Mouse (Mus musculus): Measurements from ENCODE around the gene Alppl2. TPM values are rescaled to one million over a fixed set of nuclear protein-coding genes. Genes with fewer than 3 reads are reported as not detected.

Alppl2 gene
- polyA plus RNA-seq, 1 experiment from 2014 or later: not detected

- Histone ChIP-seq H3K4me2 (ENCODE audit: low read depth, low read length) (no peak overlapping the region), H3K4me1 (ENCODE audit: control insufficient read depth, insufficient read depth, low read length) (no peaks in the 10 kb centered on the region), H3K36me3 (replicated peaks; ENCODE audit: control insufficient read depth, insufficient read depth, low read depth, low read length) (no peaks in the 10 kb centered on the region), H3K27me3 (ENCODE audit: control insufficient read depth, insufficient read depth, low read length) (no peaks in the 10 kb centered on the region), H3K9me3 (replicated peaks; ENCODE audit: control insufficient read depth, low read length) (no peaks in the 10 kb centered on the region), H3K9ac (replicated peaks; ENCODE audit: low read length) (no peak overlapping the region), H3K27ac (replicated peaks; ENCODE audit: low read depth, low read length) (no peak overlapping the region), H3K4me3 (ENCODE audit: low read depth, low read length) (no peak overlapping the region)
- ATAC-seq (replicated peaks; ENCODE audit: insufficient number of reproducible peaks, low FRiP score, low TSS enrichment, low read depth) (no peak), DNase-seq (ENCODE audit: low spot score) (no peak)
- WGBS: 82% methylated on average over 8 of the region's 8 CpGs
These were observed 16.0 kb downstream of the Alppl2 start for GRCm38 (mm10) chr1:87073776-87074175.

DNA sequence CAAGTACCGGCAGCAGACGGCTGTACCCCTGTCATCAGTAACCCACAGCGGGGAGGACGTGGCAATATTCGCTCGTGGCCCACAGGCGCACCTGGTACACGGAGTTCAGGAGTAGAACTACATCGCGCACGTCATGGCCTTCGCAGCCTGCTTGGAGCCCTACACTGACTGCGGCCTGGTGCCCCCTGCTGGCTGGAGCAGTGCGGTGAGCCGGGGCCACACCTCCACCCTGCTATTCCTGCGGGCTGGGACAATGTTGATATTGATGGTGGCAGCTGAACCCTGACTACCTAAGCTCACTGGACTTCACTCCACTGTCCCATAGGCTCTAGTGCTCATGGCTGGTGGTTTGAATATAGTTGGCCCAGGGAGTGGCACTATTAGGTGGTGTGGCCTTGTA, 19.0 kb downstream of the Alppl2 start:
- 41% methylated on average over 16 of the region's 16 CpGs for WGBS
- H3K27ac ChIP-seq (replicated peaks; ENCODE audit: low read depth, low read length): no peak overlapping the region
- no peaks in the 10 kb centered on the region for H3K27me3 ChIP-seq (ENCODE audit: control insufficient read depth, insufficient read depth, low read length)
- no peak overlapping the region for H3K9ac ChIP-seq (replicated peaks; ENCODE audit: low read length)
- no peak overlapping the region for H3K4me2 ChIP-seq (ENCODE audit: low read depth, low read length)
- H3K4me3 ChIP-seq (ENCODE audit: low read depth, low read length): no peak overlapping the region
- H3K9me3 ChIP-seq (replicated peaks; ENCODE audit: control insufficient read depth, low read length): no peaks in the 10 kb centered on the region
- peak; percentile 17 for DNase-seq (ENCODE audit: low spot score)
- no peaks in the 10 kb centered on the region for H3K36me3 ChIP-seq (replicated peaks; ENCODE audit: control insufficient read depth, insufficient read depth, low read depth, low read length)
- no peaks in the 10 kb centered on the region for H3K4me1 ChIP-seq (ENCODE audit: control insufficient read depth, insufficient read depth, low read length)
- ATAC-seq (replicated peaks; ENCODE audit: insufficient number of reproducible peaks, low FRiP score, low TSS enrichment, low read depth): 0 out of 2 replicates have a peak, but pooled peaks have one; percentile 50

DNA sequence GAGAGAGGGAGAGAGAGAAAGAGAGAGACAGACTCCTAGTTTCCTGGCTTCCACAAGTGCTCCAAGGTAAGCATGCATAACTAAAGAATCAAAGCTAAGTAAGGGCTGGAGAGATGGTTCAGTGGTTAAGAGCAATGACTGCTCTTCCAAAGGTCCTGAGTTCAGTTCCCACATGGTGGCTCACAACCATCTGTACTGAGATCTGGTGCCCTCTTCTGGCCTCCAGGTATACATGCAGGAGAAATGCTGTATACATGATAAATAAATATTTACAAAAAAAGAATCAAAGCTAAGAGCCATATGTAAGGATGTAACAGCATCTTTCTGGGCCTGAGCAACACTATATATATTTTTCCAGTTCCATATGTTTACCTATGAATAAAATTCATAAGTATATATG, 28.8 kb downstream of the Alppl2 start:
- no peak for DNase-seq (ENCODE audit: low spot score)
- Histone ChIP-seq H3K36me3 (replicated peaks; ENCODE audit: control insufficient read depth, insufficient read depth, low read depth, low read length) (no peaks in the 10 kb centered on the region), H3K4me1 (ENCODE audit: control insufficient read depth, insufficient read depth, low read length) (no peaks in the 10 kb centered on the region), H3K4me3 (ENCODE audit: low read depth, low read length) (no peak overlapping the region), H3K9ac (replicated peaks; ENCODE audit: low read length) (no peak overlapping the region), H3K27ac (replicated peaks; ENCODE audit: low read depth, low read length) (no peak overlapping the region), H3K27me3 (ENCODE audit: control insufficient read depth, insufficient read depth, low read length) (no peaks in the 10 kb centered on the region), H3K9me3 (replicated peaks; ENCODE audit: control insufficient read depth, low read length) (no peaks in the 10 kb centered on the region), H3K4me2 (ENCODE audit: low read depth, low read length) (no peak overlapping the region)
- ATAC-seq (replicated peaks; ENCODE audit: insufficient number of reproducible peaks, low FRiP score, low TSS enrichment, low read depth): no peak

- Histone ChIP-seq H3K4me2 (ENCODE audit: low read depth, low read length) (no peak overlapping the region), H3K27me3 (ENCODE audit: control insufficient read depth, insufficient read depth, low read length) (no peaks in the 10 kb centered on the region), H3K36me3 (replicated peaks; ENCODE audit: control insufficient read depth, insufficient read depth, low read depth, low read length) (no peaks in the 10 kb centered on the region), H3K9ac (replicated peaks; ENCODE audit: low read length) (no peak overlapping the region), H3K4me1 (ENCODE audit: control insufficient read depth, insufficient read depth, low read length) (no peaks in the 10 kb centered on the region), H3K9me3 (replicated peaks; ENCODE audit: control insufficient read depth, low read length) (no peaks in the 10 kb centered on the region), H3K27ac (replicated peaks; ENCODE audit: low read depth, low read length) (no peak overlapping the region), H3K4me3 (ENCODE audit: low read depth, low read length) (no peak overlapping the region)
- no peak for ATAC-seq (replicated peaks; ENCODE audit: insufficient number of reproducible peaks, low FRiP score, low TSS enrichment, low read depth)
- 78% methylated on average over 8 of the region's 8 CpGs for WGBS
- DNase-seq (ENCODE audit: low spot score): no peak
These were observed 30.6 kb downstream of the Alppl2 start for GRCm38 (mm10) chr1:87059042-87059665.

DNA sequence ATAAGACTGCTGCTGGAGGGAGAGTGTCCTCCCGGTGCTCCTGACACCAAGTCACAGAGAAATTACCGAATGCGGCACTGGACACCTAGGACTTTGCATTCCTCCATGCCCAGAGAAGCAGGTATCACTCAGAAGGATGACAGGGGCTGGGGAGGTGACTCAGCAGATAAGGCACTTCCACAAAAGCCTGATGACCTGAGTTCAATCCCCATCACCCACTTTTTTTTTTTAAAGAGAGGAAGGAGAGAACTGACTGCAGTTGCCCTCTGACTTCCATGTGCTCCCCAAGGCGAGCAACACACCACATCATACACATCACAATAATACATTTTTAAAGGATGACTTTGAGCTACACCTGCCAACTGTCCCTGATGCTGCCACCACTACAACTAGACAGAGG, 32.7 kb downstream of the Alppl2 start:
- DNase-seq (ENCODE audit: low spot score) (no peak), ATAC-seq (replicated peaks; ENCODE audit: insufficient number of reproducible peaks, low FRiP score, low TSS enrichment, low read depth) (no peak)
- no peak overlapping the region for H3K9ac ChIP-seq (replicated peaks; ENCODE audit: low read length)
- no peaks in the 10 kb centered on the region for H3K27me3 ChIP-seq (ENCODE audit: control insufficient read depth, insufficient read depth, low read length)
- H3K4me2 ChIP-seq (ENCODE audit: low read depth, low read length): no peak overlapping the region
- H3K4me3 ChIP-seq (ENCODE audit: low read depth, low read length): no peak overlapping the region
- H3K4me1 ChIP-seq (ENCODE audit: control insufficient read depth, insufficient read depth, low read length): no peaks in the 10 kb centered on the region
- H3K27ac ChIP-seq (replicated peaks; ENCODE audit: low read depth, low read length): no peak overlapping the region
- H3K36me3 ChIP-seq (replicated peaks; ENCODE audit: control insufficient read depth, insufficient read depth, low read depth, low read length): no peaks in the 10 kb centered on the region
- H3K9me3 ChIP-seq (replicated peaks; ENCODE audit: control insufficient read depth, low read length): no peaks in the 10 kb centered on the region
- WGBS: 85% methylated on average over 4 of the region's 4 CpGs

DNA sequence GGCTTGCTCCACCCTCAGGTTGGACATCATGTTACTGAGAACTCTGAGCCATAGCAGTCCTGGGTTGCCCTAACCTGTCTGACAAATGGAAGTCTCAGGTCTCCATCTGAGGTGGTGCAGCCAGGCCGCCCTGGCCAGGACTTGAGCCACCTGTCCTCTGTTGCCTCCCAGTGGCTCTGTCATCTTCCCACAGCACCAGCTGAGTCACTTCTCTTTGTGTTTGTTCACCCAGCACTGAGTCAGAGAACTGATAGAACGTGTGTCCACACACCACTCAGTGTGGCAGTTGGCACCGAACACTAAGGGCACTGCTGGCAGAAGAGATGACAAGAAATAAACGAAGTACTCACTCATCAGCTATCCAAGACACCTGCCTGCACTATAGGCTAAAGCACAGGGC, 38.4 kb downstream of the Alppl2 start:
- no peak for DNase-seq (ENCODE audit: low spot score)
- no peak overlapping the region for H3K4me2 ChIP-seq (ENCODE audit: low read depth, low read length)
- H3K4me1 ChIP-seq (ENCODE audit: control insufficient read depth, insufficient read depth, low read length): no peaks in the 10 kb centered on the region
- H3K36me3 ChIP-seq (replicated peaks; ENCODE audit: control insufficient read depth, insufficient read depth, low read depth, low read length): no peaks in the 10 kb centered on the region; the same call in 1 of the 2 replicates
- no peaks in the 10 kb centered on the region for H3K9me3 ChIP-seq (replicated peaks; ENCODE audit: control insufficient read depth, low read length)
- no peak for ATAC-seq (replicated peaks; ENCODE audit: insufficient number of reproducible peaks, low FRiP score, low TSS enrichment, low read depth)
- no peaks in the 10 kb centered on the region for H3K27me3 ChIP-seq (ENCODE audit: control insufficient read depth, insufficient read depth, low read length)
- no peak overlapping the region for H3K9ac ChIP-seq (replicated peaks; ENCODE audit: low read length)
- H3K4me3 ChIP-seq (ENCODE audit: low read depth, low read length): no peak overlapping the region
- no peak overlapping the region for H3K27ac ChIP-seq (replicated peaks; ENCODE audit: low read depth, low read length)
- 83% methylated on average over 4 of the region's 4 CpGs for whole genome bisulfite sequencing

DNA sequence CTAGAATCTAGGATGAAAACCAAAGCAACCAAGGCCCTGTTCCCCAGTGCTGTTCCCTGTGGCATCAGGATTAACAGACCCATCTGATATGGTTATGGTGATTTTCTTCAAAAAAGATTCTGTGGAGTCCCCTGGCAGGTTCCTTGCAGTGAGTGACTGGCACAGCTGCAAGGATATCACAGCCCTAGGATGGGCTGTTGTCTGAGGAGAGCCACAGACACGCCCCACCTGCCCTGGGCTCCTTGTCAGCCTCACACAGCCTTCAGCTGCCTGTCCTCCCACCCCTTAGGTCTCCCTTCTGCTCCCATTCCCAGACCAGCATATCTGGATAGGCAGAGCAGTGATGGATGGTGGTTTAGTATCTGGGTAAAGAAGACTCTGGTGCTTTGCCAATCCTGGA, 39.0 kb downstream of the Alppl2 start:
- WGBS: 68% methylated on average over 1 of the region's 1 CpGs
- ATAC-seq (replicated peaks; ENCODE audit: insufficient number of reproducible peaks, low FRiP score, low TSS enrichment, low read depth): no peak
- no peaks in the 10 kb centered on the region for H3K27me3 ChIP-seq (ENCODE audit: control insufficient read depth, insufficient read depth, low read length)
- H3K9ac ChIP-seq (replicated peaks; ENCODE audit: low read length): no peak overlapping the region
- no peak overlapping the region for H3K4me2 ChIP-seq (ENCODE audit: low read depth, low read length)
- no peaks in the 10 kb centered on the region; the same call in 1 of the 2 replicates for H3K36me3 ChIP-seq (replicated peaks; ENCODE audit: control insufficient read depth, insufficient read depth, low read depth, low read length)
- H3K27ac ChIP-seq (replicated peaks; ENCODE audit: low read depth, low read length): no peak overlapping the region
- H3K4me3 ChIP-seq (ENCODE audit: low read depth, low read length): no peak overlapping the region
- no peaks in the 10 kb centered on the region for H3K4me1 ChIP-seq (ENCODE audit: control insufficient read depth, insufficient read depth, low read length)
- no peak for DNase-seq (ENCODE audit: low spot score)
- H3K9me3 ChIP-seq (replicated peaks; ENCODE audit: control insufficient read depth, low read length): no peaks in the 10 kb centered on the region

DNA sequence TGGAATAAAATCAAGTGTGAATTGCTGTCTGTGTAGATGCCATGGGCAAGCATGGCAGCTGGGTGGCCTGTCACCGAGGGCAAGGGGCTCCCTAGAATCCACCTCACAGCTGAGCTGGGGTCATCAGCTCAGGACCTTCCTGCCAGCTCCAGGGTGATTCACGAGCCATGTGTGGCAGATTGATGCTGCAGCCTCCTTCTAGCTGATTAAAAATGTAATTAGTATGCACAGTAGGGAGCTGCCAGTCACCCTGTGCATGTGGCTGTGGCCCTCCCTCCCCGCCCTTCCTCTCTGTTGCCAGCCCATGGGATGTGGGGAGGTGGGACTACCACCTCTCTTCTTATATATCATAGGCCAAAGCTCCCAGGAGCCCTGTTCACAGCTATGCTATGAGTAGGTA, 39.7 kb downstream of the Alppl2 start:
- H3K4me1 ChIP-seq (ENCODE audit: control insufficient read depth, insufficient read depth, low read length): no peaks in the 10 kb centered on the region
- no peak overlapping the region for H3K9ac ChIP-seq (replicated peaks; ENCODE audit: low read length)
- H3K27me3 ChIP-seq (ENCODE audit: control insufficient read depth, insufficient read depth, low read length): no peaks in the 10 kb centered on the region
- H3K36me3 ChIP-seq (replicated peaks; ENCODE audit: control insufficient read depth, insufficient read depth, low read depth, low read length): no peaks in the 10 kb centered on the region; the same call in 1 of the 2 replicates
- H3K4me2 ChIP-seq (ENCODE audit: low read depth, low read length): no peak overlapping the region
- WGBS: 69% methylated on average over 3 of the region's 3 CpGs
- H3K27ac ChIP-seq (replicated peaks; ENCODE audit: low read depth, low read length): no peak overlapping the region
- DNase-seq (ENCODE audit: low spot score): no peak
- H3K9me3 ChIP-seq (replicated peaks; ENCODE audit: control insufficient read depth, low read length): no peaks in the 10 kb centered on the region
- H3K4me3 ChIP-seq (ENCODE audit: low read depth, low read length): no peak overlapping the region
- ATAC-seq (replicated peaks; ENCODE audit: insufficient number of reproducible peaks, low FRiP score, low TSS enrichment, low read depth): no peak

All from embryonic facial prominence, embryonic 11.5 days (tissue).